Mouse (Mus musculus) liver, adult (tissue): Measurements from ENCODE around the gene Gstcd.

Experiments
- GATA4 ChIP-seq: IDR thresholded peaks from 2 replicates; pipeline ENCODE4 v1.6.1; 2014; ENCODE audit warnings: mild to moderate bottlenecking, low read length; ENCODE audit not compliant: insufficient replicate concordance

Gstcd gene

GRCm38 (mm10) chr3:133090247-133091120, 1.3 kb downstream of the Gstcd start:
- no peak for TF ChIP-seq GATA4

- no peak for TF ChIP-seq GATA4
Observed at GRCm38 (mm10) chr3:133085858-133086257, 6.0 kb downstream of the Gstcd start.

- TF ChIP-seq GATA4: no peak
Observed at GRCm38 (mm10) chr3:133082736-133083135, 9.1 kb downstream of the Gstcd start.

GRCm38 (mm10) chr3:133075560-133075959, 16.3 kb downstream of the Gstcd start:
- no peak for TF ChIP-seq GATA4

GRCm38 (mm10) chr3:133052068-133052467, 39.8 kb downstream of the Gstcd start:
- no peak for TF ChIP-seq GATA4

- TF ChIP-seq GATA4: no peak
Observed at GRCm38 (mm10) chr3:133033145-133033755, 58.6 kb downstream of the Gstcd start.

DNA sequence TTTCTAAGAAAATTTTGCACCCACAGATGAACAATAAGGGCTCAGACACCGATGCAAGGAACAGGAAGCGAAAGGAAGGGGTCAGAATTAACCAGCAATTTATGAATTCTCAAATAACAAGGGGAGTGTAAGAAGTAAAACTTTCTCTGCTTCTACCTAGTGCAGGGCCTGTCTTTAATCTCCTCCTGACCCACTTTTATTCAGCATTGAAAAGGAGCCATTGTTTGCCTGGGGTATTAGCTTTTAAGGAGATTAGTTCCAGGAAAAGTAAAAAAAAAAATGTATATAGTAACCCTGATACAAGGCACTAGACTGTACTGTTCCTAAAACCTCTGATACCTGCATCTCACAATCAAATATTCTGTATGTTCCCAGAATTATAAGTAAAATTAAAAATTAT, 64.9 kb downstream of the Gstcd start:
- no peak for TF ChIP-seq GATA4

DNA sequence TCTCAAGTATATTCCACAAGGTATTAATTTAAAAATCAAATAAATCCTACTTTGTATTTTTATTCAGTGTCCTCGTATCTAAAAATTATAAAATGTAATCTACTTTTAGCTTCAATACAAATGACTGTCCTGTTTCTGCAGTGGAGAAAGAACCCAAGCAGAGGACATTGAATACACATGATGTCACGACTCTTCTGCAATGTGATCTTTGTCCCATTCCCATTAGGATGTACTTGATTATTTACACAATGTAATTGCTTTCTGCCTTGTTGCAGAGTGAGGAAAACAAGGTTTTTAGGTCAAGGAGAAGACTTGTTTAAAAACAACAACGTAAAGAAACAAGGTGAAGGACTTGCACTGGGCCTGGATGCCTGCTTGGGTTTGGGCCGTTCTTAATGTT, 84.6 kb downstream of the Gstcd start:
- no peak for TF ChIP-seq GATA4

DNA sequence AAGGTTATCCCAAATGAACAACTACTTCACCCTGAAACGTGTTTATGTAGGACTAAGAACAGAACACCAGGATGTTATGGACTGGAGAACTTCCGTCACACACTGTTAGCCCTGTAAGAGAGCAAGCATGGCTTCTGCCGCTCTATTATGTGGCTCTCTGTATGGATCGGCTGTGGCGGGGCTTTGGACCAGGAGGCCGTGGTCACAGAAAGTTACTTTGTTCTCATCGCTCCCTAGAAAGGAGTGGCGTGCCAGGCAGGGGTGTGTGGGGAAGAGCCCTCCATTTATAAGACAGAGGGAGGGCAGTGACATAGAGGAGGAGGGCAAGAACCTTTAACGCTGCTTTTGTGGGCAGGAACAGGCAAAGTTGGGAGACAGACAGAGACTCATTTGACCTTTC, 95.5 kb downstream of the Gstcd start:
- TF ChIP-seq GATA4: no peak

DNA sequence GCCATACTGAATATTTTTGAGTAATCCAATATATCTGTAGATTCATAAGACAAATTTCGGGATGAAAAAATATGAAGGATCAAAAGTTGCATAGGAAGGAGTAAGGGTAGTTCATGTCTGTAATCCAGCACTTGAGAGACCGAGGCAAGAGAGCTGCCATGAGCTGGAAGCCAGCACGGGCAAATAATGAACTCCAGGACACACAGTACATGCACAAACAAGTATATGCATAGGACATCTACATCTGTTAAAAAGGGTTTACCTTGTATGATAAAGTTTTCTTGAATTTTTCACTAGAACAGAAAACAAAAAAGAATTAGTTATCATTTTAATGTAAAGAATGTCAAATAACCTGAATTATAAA, 95.9 kb downstream of the Gstcd start:
- TF ChIP-seq GATA4: no peak

- TF ChIP-seq GATA4: no peak
Observed at GRCm38 (mm10) chr3:132995172-132995903, 96.5 kb downstream of the Gstcd start.

GRCm38 (mm10) chr3:132986188-132986587, 105.6 kb downstream of the Gstcd start:
- TF ChIP-seq GATA4: no peak

DNA sequence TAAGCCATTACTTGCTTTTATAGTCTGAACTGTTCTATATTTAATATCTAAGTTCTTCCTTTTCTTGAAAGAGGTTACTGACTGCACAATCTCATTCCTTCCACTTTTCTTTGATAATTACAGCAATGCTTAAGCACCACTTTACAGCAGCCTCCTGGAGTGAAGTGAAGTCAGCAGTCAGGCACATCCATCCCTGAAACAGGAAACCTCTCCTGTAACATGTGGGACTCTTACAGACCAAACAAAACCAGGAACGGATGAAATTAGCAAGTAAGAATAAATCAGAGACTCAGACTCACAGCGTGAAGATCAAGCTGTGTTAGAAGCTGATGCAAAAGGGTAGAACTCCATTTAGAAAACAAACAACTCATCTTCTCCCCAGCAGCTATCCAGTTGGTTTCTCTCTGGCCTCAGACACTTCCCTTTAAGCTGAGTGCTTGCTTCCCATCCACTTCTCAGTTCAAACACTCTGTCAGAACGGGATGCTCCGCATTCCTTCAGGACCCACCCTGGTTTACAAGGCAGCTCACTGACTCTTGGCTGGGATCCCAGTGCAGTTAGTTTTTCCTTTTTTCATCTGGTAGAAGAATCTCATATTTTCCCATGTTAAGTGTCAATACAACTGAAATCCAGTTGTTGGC, 107.9 kb downstream of the Gstcd start:
- no peak for TF ChIP-seq GATA4

DNA sequence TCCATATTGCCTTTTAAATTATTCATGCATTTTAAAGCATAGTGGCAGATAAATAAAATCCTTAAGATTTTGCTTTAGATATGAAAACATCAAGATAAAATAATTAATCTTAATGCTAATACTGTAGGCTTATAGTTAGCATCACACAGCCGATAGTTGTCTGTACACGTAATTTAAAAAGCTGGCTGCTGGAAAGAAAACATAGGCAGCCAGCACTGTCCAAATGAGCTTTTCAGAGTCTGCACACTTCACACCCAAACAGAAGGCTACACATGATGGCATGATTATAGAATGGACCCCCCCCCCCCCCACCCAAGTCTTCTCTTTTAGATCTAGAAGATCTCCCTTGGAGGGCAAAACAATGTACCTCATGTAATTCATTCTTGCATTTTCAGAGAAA, 109.9 kb downstream of the Gstcd start:
- TF ChIP-seq GATA4: no peak

DNA sequence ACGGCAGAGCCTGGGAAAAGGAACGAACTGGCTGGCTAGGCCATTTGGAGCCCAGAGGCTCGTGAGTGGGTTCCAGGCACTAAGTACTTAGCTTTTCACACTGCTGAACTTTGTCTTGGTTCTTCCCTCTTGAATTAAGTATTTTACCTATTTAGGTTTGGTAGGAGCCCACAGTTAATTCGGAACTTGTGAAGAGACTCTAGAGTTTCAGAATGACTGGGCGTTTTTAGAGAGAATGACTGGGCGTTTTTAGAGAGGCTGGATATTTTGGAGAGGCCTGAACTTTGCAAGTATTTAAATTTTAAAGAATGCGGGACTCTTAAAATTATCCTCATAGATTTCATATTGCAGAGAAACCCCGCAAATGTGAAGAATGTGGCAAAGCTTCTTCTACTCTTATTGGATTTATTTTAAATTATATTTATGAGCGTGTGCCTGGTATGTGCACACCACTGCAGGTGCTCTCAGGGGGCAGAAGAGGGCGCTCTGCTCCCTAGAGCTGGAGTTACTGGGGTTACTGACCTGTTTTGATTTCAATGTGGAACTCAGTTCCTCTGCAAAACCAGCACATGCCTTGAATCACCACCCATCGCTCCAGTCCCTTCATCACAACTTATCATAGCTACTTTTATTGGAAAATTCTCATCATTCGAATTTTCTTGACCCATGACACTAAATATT, 111.9 kb downstream of the Gstcd start:
- TF ChIP-seq GATA4: no peak

- no peak for TF ChIP-seq GATA4
Observed at GRCm38 (mm10) chr3:132966255-132966654, 125.6 kb downstream of the Gstcd start.
